Mouse (Mus musculus) embryonic facial prominence, embryonic 14.5 days (tissue): ENCODE results near the gene Ankrd39. TPM values are rescaled to one million over a fixed set of nuclear protein-coding genes. Genes with fewer than 3 reads are reported as not detected.
"Not testable (repeated sequence)": the region's sequence is repeated elsewhere in the genome, so short reads cannot be mapped to it uniquely, and the experiment has no call there.

Experiments
- ATAC-seq: fragments of 200-750 bp; cut with Nextera tagmentation; 2 replicates; pipeline ENCODE4 v1.8.0; 2017; ENCODE audit warnings: low read depth, moderate number of reproducible peaks, moderate TSS enrichment
- DNase-seq: peaks from one replicate; pipeline ENCODE4 v3.0.0-alpha.2; 2015; ENCODE audit warnings: low spot score
- H3K27ac ChIP-seq: fragments of 300-500 bp; sonication (generic); replicated peaks from 2 replicates; pipeline ENCODE4 v1.5.1; 2014; ENCODE audit warnings: low read depth, mild to moderate bottlenecking, low read length, moderate library complexity
- H3K27me3 ChIP-seq: fragments of 300-500 bp; sonication (generic); replicated peaks from 2 replicates; pipeline ENCODE4 v1.6.1; 2014; ENCODE audit warnings: low read length; ENCODE audit not compliant: control insufficient read depth, insufficient read depth
- H3K36me3 ChIP-seq: fragments of 300-500 bp; sonication (generic); 2 replicates; pipeline ENCODE4 v1.6.1; 2014; ENCODE audit warnings: low read length, mixed read lengths; ENCODE audit not compliant: control insufficient read depth, insufficient read depth
- H3K4me1 ChIP-seq: fragments of 300-500 bp; sonication (generic); 2 replicates; pipeline ENCODE4 v1.6.1; 2014; ENCODE audit warnings: antibody characterized with exemption, low read length; ENCODE audit not compliant: control insufficient read depth, insufficient read depth
- H3K4me2 ChIP-seq: fragments of 300-500 bp; sonication (generic); 2 replicates; pipeline ENCODE4 v1.6.1; 2014; ENCODE audit warnings: low read depth, mild to moderate bottlenecking, low read length, moderate library complexity, mixed read lengths
- H3K4me3 ChIP-seq: fragments of 300-500 bp; sonication (generic); 2 replicates; pipeline ENCODE4 v1.5.1; 2014; ENCODE audit warnings: low read depth, mild to moderate bottlenecking, low read length
- H3K9ac ChIP-seq: fragments of 300-500 bp; sonication (generic); 2 replicates; pipeline ENCODE4 v1.6.1; 2014; ENCODE audit warnings: low read depth, mild to moderate bottlenecking, low read length, moderate library complexity, mixed read lengths
- H3K9me3 ChIP-seq: fragments of 300-500 bp; sonication (generic); 2 replicates; pipeline ENCODE4 v1.6.1; 2016; ENCODE audit warnings: low read length; ENCODE audit not compliant: control insufficient read depth
- WGBS: fragments of 180-500 bp; shearing (Covaris S2); extraction: QIAGEN DNeasy Blood & Tissue Kit; methylation state at CpG from one replicate; pipeline ENCODE4 v1.1.7; 2014; 5-methylcytosine and 5-hydroxymethylcytosine counted together
- polyA plus RNA-seq: library from polyadenylated mRNA; unstranded; fragments of >200 nt; fragmentation: Nextera tagmentation; extraction: Ambion mirVana; gene quantifications from 2 replicates; pipeline ENCODE4 v1.2.1, GENCODE M21; 2014

The Ankrd39 gene
- polyA plus RNA-seq, 1 experiment from 2014 or later, result 19.5 TPM

GRCm38 (mm10) chr1:36541844-36542243, 5.4 kb downstream of the Ankrd39 start:
- Histone ChIP-seq H3K4me3 (no peak overlapping the region), H3K4me2 (no peak overlapping the region), H3K36me3 (peaks cover 42% of the 10 kb centered on the region), H3K27me3 (no peaks in the 10 kb centered on the region), H3K9me3 (no peaks in the 10 kb centered on the region), H3K27ac (no peak overlapping the region), H3K9ac (no peak overlapping the region), H3K4me1 (peaks cover 5% of the 10 kb centered on the region; the same call in 1 of the 2 replicates)
- DNase-seq (no peak), ATAC-seq (no peak)
- WGBS, result 96% methylated on average over 16 of the region's 16 CpGs

- Histone ChIP-seq H3K9me3 (no peaks in the 10 kb centered on the region), H3K27me3 (no peaks in the 10 kb centered on the region), H3K4me1 (no peaks in the 10 kb centered on the region), H3K9ac (no peak overlapping the region), H3K36me3 (peaks cover 42% of the 10 kb centered on the region), H3K4me3 (no peak overlapping the region), H3K4me2 (no peak overlapping the region), H3K27ac (no peak overlapping the region)
- no peak for ATAC-seq
- WGBS, result 94% methylated on average over 12 of the region's 12 CpGs
- no peak for DNase-seq
Measured at GRCm38 (mm10) chr1:36540807-36541206, 6.4 kb downstream of the Ankrd39 start.

- ATAC-seq (peak; percentile 49; the same call in 1 of the 2 replicates), DNase-seq (no peak)
- Histone ChIP-seq H3K4me1 (no peaks in the 10 kb centered on the region), H3K36me3 (peaks cover 42% of the 10 kb centered on the region), H3K27ac (no peak overlapping the region), H3K9ac (no peak overlapping the region), H3K9me3 (no peaks in the 10 kb centered on the region), H3K4me3 (no peak overlapping the region), H3K27me3 (no peaks in the 10 kb centered on the region), H3K4me2 (no peak overlapping the region)
- 83% methylated on average over 11 of the region's 11 CpGs for WGBS
Measured at GRCm38 (mm10) chr1:36540132-36540531, 7.1 kb downstream of the Ankrd39 start.

- no peaks in the 10 kb centered on the region for H3K9me3 ChIP-seq
- no peaks in the 10 kb centered on the region for H3K4me1 ChIP-seq
- no peak within 1 kb of the TSS for H3K4me3 ChIP-seq
- ATAC-seq, result no peak
- no peaks in the 10 kb centered on the region for H3K27me3 ChIP-seq
- no peak within 1 kb of the TSS for H3K9ac ChIP-seq
- WGBS, result 44% methylated on average over 8 of the region's 9 CpGs
- H3K4me2 ChIP-seq, result no peak within 1 kb of the TSS
- no peak for DNase-seq
- H3K27ac ChIP-seq, result no peak within 1 kb of the TSS
- peaks cover 42% of the 10 kb centered on the region for H3K36me3 ChIP-seq
Measured at GRCm38 (mm10) chr1:36539186-36539585, 8.1 kb downstream of the Ankrd39 start, which contains the start of gene Gm42417. TSS of gene Gm42417 (minus strand) at chr1:36539429.

GRCm38 (mm10) chr1:36538727-36539126, 8.5 kb downstream of the Ankrd39 start:
- no peak overlapping the region for H3K4me2 ChIP-seq
- no peaks in the 10 kb centered on the region for H3K9me3 ChIP-seq
- H3K9ac ChIP-seq, result no peak overlapping the region
- H3K4me1 ChIP-seq, result no peaks in the 10 kb centered on the region
- DNase-seq (no peak), ATAC-seq (no peak)
- no peak overlapping the region for H3K4me3 ChIP-seq
- no peak overlapping the region for H3K27ac ChIP-seq
- peaks cover 42% of the 10 kb centered on the region for H3K36me3 ChIP-seq
- 79% methylated on average over 4 of the region's 4 CpGs for WGBS
- H3K27me3 ChIP-seq, result no peaks in the 10 kb centered on the region

- not testable (repeated sequence) for H3K9ac ChIP-seq, H3K27ac ChIP-seq, DNase-seq, H3K4me1 ChIP-seq, ATAC-seq, H3K27me3 ChIP-seq, H3K9me3 ChIP-seq, H3K4me2 ChIP-seq, H3K4me3 ChIP-seq
- H3K36me3 ChIP-seq, result peaks cover 44% of the 10 kb centered on the region
- 95% methylated on average over 9 of the region's 9 CpGs for WGBS
Measured at GRCm38 (mm10) chr1:36536783-36537182, 10.5 kb downstream of the Ankrd39 start, which contains the start of gene Ankrd23. TSS of gene Ankrd23 (minus strand) at chr1:36536883.

- no peak overlapping the region for H3K9ac ChIP-seq
- H3K27ac ChIP-seq, result no peak overlapping the region
- 52% methylated on average over 8 of the region's 8 CpGs for WGBS
- DNase-seq (no peak), ATAC-seq (no peak)
- H3K36me3 ChIP-seq, result peaks cover 40% of the 10 kb centered on the region
- no peaks in the 10 kb centered on the region for H3K27me3 ChIP-seq
- no peak overlapping the region for H3K4me2 ChIP-seq
- no peaks in the 10 kb centered on the region for H3K9me3 ChIP-seq
- no peaks in the 10 kb centered on the region for H3K4me1 ChIP-seq
- H3K4me3 ChIP-seq, result no peak overlapping the region
Measured at GRCm38 (mm10) chr1:36536397-36536728, 10.9 kb downstream of the Ankrd39 start.

- no peak for ATAC-seq
- H3K36me3 ChIP-seq, result peaks cover 35% of the 10 kb centered on the region
Measured at GRCm38 (mm10) chr1:36535477-36536396, 11.5 kb downstream of the Ankrd39 start.

More at GRCm38 (mm10) chr1:36535477-36536396, 11.5 kb downstream of the Ankrd39 start:
- 84% methylated on average over 11 of the region's 11 CpGs for WGBS
- H3K4me3 ChIP-seq, result no peak overlapping the region
- H3K27ac ChIP-seq, result no peak overlapping the region
- H3K27me3 ChIP-seq, result no peaks in the 10 kb centered on the region
- no peak overlapping the region for H3K9ac ChIP-seq
- H3K9me3 ChIP-seq, result no peaks in the 10 kb centered on the region
- H3K4me2 ChIP-seq, result no peak overlapping the region
- DNase-seq, result no peak
- H3K4me1 ChIP-seq, result no peaks in the 10 kb centered on the region
